Mouse (Mus musculus) embryo, embryonic 11.5 days (tissue): Measurements from ENCODE around the gene Ahnak2.

Experiments used
- DNase-seq: peaks from one replicate; pipeline ENCODE4 v3.0.0-alpha.2; 2012; ENCODE audit warnings: low read depth, low spot score

Gene Ahnak2

GRCm38 (mm10) chr12:112734881-112735655 lies 67.4 kb downstream of the Ahnak2 start:
- no peak for DNase-seq

- no peak for DNase-seq
Measured at GRCm38 (mm10) chr12:112734108-112734820, 68.2 kb downstream of the Ahnak2 start.

GRCm38 (mm10) chr12:112732591-112732990 lies 69.9 kb downstream of the Ahnak2 start:
- no peak for DNase-seq

- DNase-seq = no peak
Measured at GRCm38 (mm10) chr12:112730808-112731207, 71.6 kb downstream of the Ahnak2 start.

GRCm38 (mm10) chr12:112727801-112728200 lies 74.7 kb downstream of the Ahnak2 start:
- DNase-seq = no peak

GRCm38 (mm10) chr12:112724077-112724805 lies 78.2 kb downstream of the Ahnak2 start:
- peak; percentile 56 for DNase-seq

GRCm38 (mm10) chr12:112723445-112723844 lies 79.0 kb downstream of the Ahnak2 start:
- DNase-seq = no peak

GRCm38 (mm10) chr12:112723028-112723330 lies 79.5 kb downstream of the Ahnak2 start:
- no peak for DNase-seq

- DNase-seq = no peak
Measured at GRCm38 (mm10) chr12:112722240-112723027, 80.0 kb downstream of the Ahnak2 start.
